Mouse (Mus musculus): ENCODE results near the gene Mast4. TPM values are rescaled to one million over a fixed set of nuclear protein-coding genes. Genes with fewer than 3 reads are reported as not detected.

The Mast4 gene
- total RNA-seq, 2 experiments from 2014 or later, result 57.3 to 62.4 TPM

GRCm38 (mm10) chr13:103173545-103174182 is 160.6 kb downstream of the Mast4 start:
- intact Hi-C loops (cut with DNase I), result loop anchor here (1.0 to 2.0 kb wide), 3 partner anchors 161 to 523 kb away; partner anchors contain the start of gene Mast4
- TF ChIP-seq CTCF (IDR thresholded peaks at IDR 0.05), result peak; percentile 77
- H3K4me3 ChIP-seq, result peak overlapping the region; percentile 6; the same call in 1 of the 2 replicates
- peak; percentile 63 to 66 for DNase-seq (ENCODE audit: extremely low spot score in 1 of 2, low spot score in 2 of 2)
- no peak overlapping the region for H3K27ac ChIP-seq

DNA sequence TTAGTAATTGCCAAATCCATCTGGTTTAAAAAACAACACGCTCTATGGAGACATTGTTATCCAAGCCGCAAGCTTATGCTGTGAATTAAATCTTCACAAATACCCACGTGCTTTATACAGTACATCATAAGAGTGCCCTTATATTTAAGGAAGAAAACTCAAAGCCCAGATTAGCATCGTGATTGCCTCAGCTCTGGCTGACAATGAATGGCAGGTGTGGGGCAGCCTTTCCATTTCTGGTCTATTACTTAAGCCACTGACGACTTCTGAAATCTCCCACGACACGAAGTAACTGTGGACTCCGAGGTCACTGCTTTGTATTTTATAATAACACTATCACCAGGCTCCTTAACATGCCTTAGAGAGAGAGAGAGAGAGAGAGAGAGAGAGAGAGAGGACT is 182.4 kb downstream of the Mast4 start:
- no peak for DNase-seq (ENCODE audit: extremely low spot score in 1 of 2, low spot score in 2 of 2)
- H3K27ac ChIP-seq, result no peak overlapping the region
- H3K4me3 ChIP-seq, result no peak overlapping the region
- no peak for TF ChIP-seq CTCF (IDR thresholded peaks at IDR 0.05)
- intact Hi-C loops (cut with DNase I), result no loop called here

DNA sequence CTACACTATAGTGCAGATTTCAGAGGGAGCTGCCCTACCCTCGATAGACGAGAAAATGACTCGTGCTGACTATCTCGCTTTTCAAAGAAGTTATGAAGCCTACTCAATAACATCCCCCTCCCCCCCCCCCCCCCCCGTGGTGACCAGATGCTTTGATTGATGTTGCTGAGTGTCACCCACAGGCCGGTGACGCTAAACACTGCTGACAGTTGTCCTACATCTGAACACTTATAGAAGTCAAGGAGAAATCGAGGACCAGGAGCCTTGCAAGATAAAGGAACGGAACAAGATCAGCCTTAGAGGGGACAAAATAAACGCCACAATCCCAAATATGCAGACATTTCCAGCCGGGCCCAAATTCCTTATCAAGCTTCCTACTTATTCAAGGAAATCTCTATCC is 183.1 kb downstream of the Mast4 start:
- TF ChIP-seq CTCF (IDR thresholded peaks at IDR 0.05), result no peak
- intact Hi-C loops (cut with DNase I), result no loop called here
- DNase-seq (ENCODE audit: extremely low spot score in 1 of 2, low spot score in 2 of 2), result no peak
- H3K4me3 ChIP-seq, result no peak overlapping the region
- no peak overlapping the region for H3K27ac ChIP-seq

- TF ChIP-seq CTCF (IDR thresholded peaks at IDR 0.05), result no peak
- Histone ChIP-seq H3K27ac (no peak overlapping the region), H3K4me3 (no peak overlapping the region)
- intact Hi-C loops (cut with DNase I), result no loop called here
- peak; percentile 55 to 65 for DNase-seq (ENCODE audit: extremely low spot score in 1 of 2, low spot score in 2 of 2)
Measured at GRCm38 (mm10) chr13:103150671-103151070, 183.6 kb downstream of the Mast4 start.

GRCm38 (mm10) chr13:103149415-103149814 is 184.9 kb downstream of the Mast4 start:
- no peak overlapping the region for H3K4me3 ChIP-seq
- H3K27ac ChIP-seq, result no peak overlapping the region
- no peak for TF ChIP-seq CTCF (IDR thresholded peaks at IDR 0.05)
- no peak for DNase-seq (ENCODE audit: extremely low spot score in 1 of 2, low spot score in 2 of 2)
- intact Hi-C loops (cut with DNase I), result no loop called here

DNA sequence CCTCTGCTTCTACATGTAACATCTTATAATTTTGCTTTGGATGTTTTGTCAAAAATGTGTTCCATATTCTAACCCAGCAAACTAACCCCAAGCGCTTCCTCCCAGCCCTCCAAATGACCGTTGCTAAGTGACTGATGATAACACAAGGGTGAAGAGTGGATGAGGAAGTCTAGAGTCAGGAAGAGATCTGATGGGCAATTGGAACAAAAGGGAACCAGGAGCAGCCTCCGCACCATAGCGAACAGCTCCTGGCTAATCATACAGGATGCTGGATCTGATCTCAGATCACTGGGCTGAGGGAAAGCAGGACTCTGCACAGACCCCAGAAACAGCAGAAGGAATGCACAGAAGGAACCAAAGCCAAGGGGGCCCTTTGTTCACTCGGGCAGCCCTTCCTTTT is 190.0 kb downstream of the Mast4 start:
- Histone ChIP-seq H3K4me3 (no peak overlapping the region), H3K27ac (no peak overlapping the region)
- no peak for TF ChIP-seq CTCF (IDR thresholded peaks at IDR 0.05)
- intact Hi-C loops (cut with DNase I), result no loop called here
- DNase-seq (ENCODE audit: extremely low spot score in 1 of 2, low spot score in 2 of 2), result no peak

- TF ChIP-seq CTCF (IDR thresholded peaks at IDR 0.05), result no peak
- H3K4me3 ChIP-seq, result no peak overlapping the region
- no peak overlapping the region for H3K27ac ChIP-seq
- intact Hi-C loops (cut with DNase I), result no loop called here
- no peak for DNase-seq (ENCODE audit: extremely low spot score in 1 of 2, low spot score in 2 of 2)
Measured at GRCm38 (mm10) chr13:103141304-103141703, 193.0 kb downstream of the Mast4 start.

DNA sequence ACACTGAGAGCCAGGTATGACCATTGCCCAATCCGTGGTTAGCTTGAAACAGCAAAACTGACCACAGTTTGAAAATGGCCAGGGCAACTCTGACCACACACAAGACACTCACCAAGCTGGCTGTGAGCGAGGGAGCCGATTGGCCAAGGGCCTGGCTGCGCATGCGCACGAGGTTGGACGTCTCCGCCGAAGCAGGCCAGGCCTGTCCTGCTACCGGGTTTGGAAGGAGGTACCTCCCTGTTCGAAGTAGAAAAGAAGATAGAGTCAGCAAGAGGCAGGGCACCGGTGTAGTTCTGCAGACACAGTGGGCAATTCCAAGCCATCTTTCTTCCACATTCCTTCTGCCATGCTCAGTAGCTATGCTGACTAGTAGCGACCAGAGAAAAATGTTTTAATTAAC is 194.2 kb downstream of the Mast4 start:
- Histone ChIP-seq H3K4me3 (no peak overlapping the region), H3K27ac (no peak overlapping the region)
- intact Hi-C loops (cut with DNase I), result no loop called here
- no peak for TF ChIP-seq CTCF (IDR thresholded peaks at IDR 0.05)
- no peak for DNase-seq (ENCODE audit: extremely low spot score in 1 of 2, low spot score in 2 of 2)

DNA sequence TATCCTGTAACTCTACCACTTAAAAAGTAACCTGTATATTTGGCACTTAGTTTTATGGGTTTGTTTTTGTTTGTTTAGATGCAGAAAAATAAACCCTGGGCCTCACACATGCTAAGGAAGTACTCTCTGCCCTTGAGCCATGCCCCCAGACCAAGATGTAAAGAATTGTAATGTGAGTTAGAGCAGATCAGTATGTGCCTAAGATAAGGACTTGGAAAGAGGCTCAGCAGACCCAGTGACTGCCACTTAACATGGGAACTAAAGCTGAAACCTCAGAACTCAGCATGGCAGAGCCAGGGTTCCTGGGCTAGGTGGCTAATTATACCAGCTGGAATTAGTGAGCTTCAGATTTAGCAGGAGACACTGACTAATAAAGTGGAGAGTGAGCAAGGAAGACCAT is 196.0 kb downstream of the Mast4 start:
- TF ChIP-seq CTCF (IDR thresholded peaks at IDR 0.05), result no peak
- intact Hi-C loops (cut with DNase I), result no loop called here

GRCm38 (mm10) chr13:103135224-103135883 is 198.9 kb downstream of the Mast4 start:
- Histone ChIP-seq H3K4me3 (no peak overlapping the region), H3K27ac (no peak overlapping the region)
- TF ChIP-seq CTCF (IDR thresholded peaks at IDR 0.05), result no peak
- no peak for DNase-seq (ENCODE audit: extremely low spot score in 1 of 2, low spot score in 2 of 2)
- intact Hi-C loops (cut with DNase I), result no loop called here

More for the DNA sequence above, 196.0 kb downstream of the Mast4 start:
- H3K27ac ChIP-seq, result no peak overlapping the region
- DNase-seq (ENCODE audit: extremely low spot score in 1 of 2, low spot score in 2 of 2), result no peak
- H3K4me3 ChIP-seq, result no peak overlapping the region

DNA sequence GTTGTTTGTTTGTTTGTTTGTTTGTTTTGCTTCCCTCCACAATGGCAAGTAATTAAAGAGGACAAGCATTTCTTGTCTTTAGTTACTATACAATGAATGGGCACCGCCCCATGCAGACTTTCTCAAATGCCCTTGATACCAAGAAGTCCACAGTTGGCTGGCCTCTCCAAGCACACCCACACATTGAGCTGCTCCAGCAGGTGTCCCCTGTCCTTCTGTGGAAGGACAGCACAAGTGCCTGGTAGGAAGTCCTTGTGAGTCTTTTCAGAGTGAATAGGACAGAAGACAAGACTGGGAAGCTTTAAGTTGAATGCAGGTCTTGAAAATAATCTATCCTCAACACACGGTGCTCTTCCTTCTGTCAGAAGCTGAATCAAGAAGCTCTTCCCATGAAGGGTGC is 202.5 kb downstream of the Mast4 start:
- H3K4me3 ChIP-seq, result no peak overlapping the region
- no peak overlapping the region for H3K27ac ChIP-seq
- TF ChIP-seq CTCF (IDR thresholded peaks at IDR 0.05), result no peak
- intact Hi-C loops (cut with DNase I), result no loop called here
- no peak for DNase-seq (ENCODE audit: extremely low spot score in 1 of 2, low spot score in 2 of 2)

- intact Hi-C loops (cut with DNase I), result no loop called here
- no peak for DNase-seq (ENCODE audit: extremely low spot score in 1 of 2, low spot score in 2 of 2)
- no peak for TF ChIP-seq CTCF (IDR thresholded peaks at IDR 0.05)
- Histone ChIP-seq H3K4me3 (no peak overlapping the region), H3K27ac (no peak overlapping the region)
Measured at GRCm38 (mm10) chr13:103129130-103129797, 205.0 kb downstream of the Mast4 start.
